Mouse (Mus musculus): ENCODE data around the gene Naip2. TPM values are rescaled to one million over a fixed set of nuclear protein-coding genes. Genes with fewer than 3 reads are reported as not detected.

The Naip2 gene
- polyA plus RNA-seq, 1 experiment from 2014 or later = 1.7 TPM

DNA sequence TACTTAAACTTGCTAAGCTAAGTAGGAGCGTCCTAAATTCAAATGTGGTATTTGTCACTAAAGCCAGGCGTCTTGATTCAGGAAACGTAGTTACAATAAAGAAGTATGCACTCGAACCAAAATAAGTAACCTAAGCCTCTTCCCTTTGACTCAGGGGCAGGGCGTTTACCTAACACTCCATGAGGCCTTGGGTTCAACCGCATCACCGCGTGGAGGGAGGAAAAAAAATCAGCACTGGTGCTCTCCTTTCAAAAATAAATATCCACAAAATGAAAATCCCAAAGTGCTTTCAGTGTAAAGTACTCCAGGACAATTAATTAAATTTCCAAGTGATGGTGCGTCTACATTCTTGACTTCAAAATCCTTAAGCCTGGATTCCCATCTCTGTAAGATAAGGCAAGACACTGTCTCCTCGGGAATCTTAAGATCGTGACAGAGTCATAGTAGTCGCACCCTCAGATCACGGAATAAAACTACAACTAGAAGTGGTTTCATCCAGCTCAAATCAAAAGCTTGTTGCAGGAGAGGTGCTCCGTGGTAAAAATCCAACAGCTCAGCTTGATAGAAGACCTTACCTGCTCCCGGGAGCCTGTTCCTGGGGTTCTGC is 98.7 kb downstream of the Naip2 start:
- Histone ChIP-seq H3K36me3 (no peaks in the 10 kb centered on the region), H3K9ac (peak overlapping the region; percentile 56), H3K9me3 (no peaks in the 10 kb centered on the region), H3K4me3 (replicated peaks) (peak overlapping the region; percentile 68), H3K27me3 (replicated peaks) (no peaks in the 10 kb centered on the region), H3K27ac (peak overlapping the region; percentile 86), H3K4me2 (peak overlapping the region; percentile 59), H3K4me1 (peaks cover 13% of the 10 kb centered on the region)
- 4% methylated on average over 15 of the region's 15 CpGs for WGBS
- ATAC-seq (ENCODE audit: insufficient read depth, low FRiP score, low read depth) = no peak

DNA sequence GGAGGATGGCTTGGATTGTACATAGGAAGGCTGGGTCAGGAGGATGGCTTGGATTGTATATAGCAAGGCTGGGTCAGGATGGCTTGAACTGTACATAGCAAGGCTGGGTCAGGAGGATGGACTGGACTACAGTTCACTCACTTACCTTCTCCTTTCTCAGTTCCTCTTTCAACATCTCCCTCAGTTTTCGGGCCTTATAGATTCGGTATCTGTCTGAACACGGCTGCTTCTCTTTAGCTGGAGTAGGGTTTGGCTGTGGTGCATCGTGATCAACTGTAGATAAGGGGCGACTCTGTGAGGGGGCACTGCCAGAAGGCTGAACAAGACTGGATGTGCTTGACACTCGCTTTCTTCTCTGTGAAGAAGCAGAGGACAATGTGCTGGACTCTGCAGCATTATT is 103.1 kb downstream of the Naip2 start:
- Histone ChIP-seq H3K27me3 (replicated peaks) (no peaks in the 10 kb centered on the region), H3K27ac (no peak overlapping the region), H3K4me3 (replicated peaks) (no peak overlapping the region), H3K4me1 (peaks cover 10% of the 10 kb centered on the region; the same call in 1 of the 2 replicates), H3K36me3 (peaks cover 26% of the 10 kb centered on the region), H3K9ac (no peak overlapping the region), H3K4me2 (no peak overlapping the region), H3K9me3 (no peaks in the 10 kb centered on the region)
- WGBS = 82% methylated on average over 6 of the region's 6 CpGs
- no peak for ATAC-seq (ENCODE audit: insufficient read depth, low FRiP score, low read depth)

Other genes starting within 250 kb of the Naip2 start
- 47.6 and 56.9 TPM in 2 replicates for gene Mccc2, start 186.5 kb downstream of the Naip2 start, polyA plus RNA-seq (2015; fragmentation: Nextera tagmentation; extraction: Ambion mirVana)
- 31.0 and 32.5 TPM in 2 replicates for gene Bdp1, start 98.0 kb downstream of the Naip2 start, polyA plus RNA-seq (2015; fragmentation: Nextera tagmentation; extraction: Ambion mirVana)
- 144 and 153 TPM in 2 replicates for gene Serf1, start 94.1 kb downstream of the Naip2 start, polyA plus RNA-seq (2015; fragmentation: Nextera tagmentation; extraction: Ambion mirVana)
- 45.0 and 45.7 TPM in 2 replicates for gene Smn1, start 77.2 kb downstream of the Naip2 start, polyA plus RNA-seq (2015; fragmentation: Nextera tagmentation; extraction: Ambion mirVana)
- gene Naip5, start 44.2 kb upstream of the Naip2 start, polyA plus RNA-seq (2015; fragmentation: Nextera tagmentation; extraction: Ambion mirVana) = 2.1 and 2.2 TPM in 2 replicates
- 2.1 and 2.3 TPM in 2 replicates for gene Naip6, start 115.6 kb upstream of the Naip2 start, polyA plus RNA-seq (2015; fragmentation: Nextera tagmentation; extraction: Ambion mirVana)